Mouse (Mus musculus) G1E (cell line): ENCODE data around the gene Rasd2. TPM values are rescaled to one million over a fixed set of nuclear protein-coding genes. Genes with fewer than 3 reads are reported as not detected.

ENCODE experiments used
- ATAC-seq: 2 replicates; pipeline ENCODE4 v1.8.0; 2016; ENCODE audit warnings: mild to moderate bottlenecking; ENCODE audit not compliant: insufficient number of reproducible peaks, poor library complexity, low FRiP score, severe bottlenecking; ENCODE audit errors: extremely low read depth
- DNase-seq: peaks from one replicate; pipeline ENCODE4 v3.0.0; 2012; ENCODE audit warnings: low spot score
- H3K27me3 ChIP-seq: 2 replicates; pipeline ENCODE4 v1.6.1; 2012; ENCODE audit warnings: mild to moderate bottlenecking, low read length, inconsistent platforms; ENCODE audit not compliant: insufficient read depth
- H3K36me3 ChIP-seq: replicated peaks from 2 replicates; pipeline ENCODE3; 2012; ENCODE audit warnings: mild to moderate bottlenecking, inconsistent platforms
- H3K4me1 ChIP-seq: 2 replicates; pipeline ENCODE4 v1.6.1; 2012; ENCODE audit warnings: low read depth, low read length, inconsistent platforms, mixed read lengths; ENCODE audit not compliant: insufficient read depth
- H3K4me3 ChIP-seq: 2 replicates; pipeline ENCODE4 v1.5.1; 2012; ENCODE audit warnings: low read depth, mild to moderate bottlenecking, inconsistent platforms, low read length, moderate library complexity, mixed read lengths
- H3K9me3 ChIP-seq: replicated peaks from 2 replicates; pipeline ENCODE4 v1.6.1; 2012; ENCODE audit warnings: inconsistent platforms
- CTCF ChIP-seq: IDR thresholded peaks from 2 replicates; pipeline ENCODE4 v1.5.1; 2012; ENCODE audit warnings: low read depth, low read length, inconsistent platforms, mixed read lengths
- GATA1 ChIP-seq: IDR thresholded peaks from 2 replicates; pipeline ENCODE4 v1.6.1; 2012; ENCODE audit warnings: borderline replicate concordance, low read length, inconsistent platforms, mixed read lengths
- GATA2 ChIP-seq: IDR thresholded peaks from 2 replicates; pipeline ENCODE4 v1.6.1; 2012; ENCODE audit warnings: low read depth, low read length, inconsistent platforms, borderline replicate concordance
- POLR2AphosphoS5 ChIP-seq: IDR thresholded peaks from 2 replicates; pipeline ENCODE4 v1.6.1; 2012; ENCODE audit warnings: low read depth, low read length, inconsistent platforms; ENCODE audit not compliant: insufficient replicate concordance
- TAL1 ChIP-seq: conservative IDR thresholded peaks from 2 replicates; pipeline ENCODE4 v1.6.1; 2012; ENCODE audit warnings: low read depth, low read length, inconsistent platforms, mixed read lengths
- polyA plus RNA-seq: library from polyadenylated mRNA; stranded (reverse); fragments of >175 nt; gene quantifications from 2 replicates; pipeline ENCODE4 v1.2.3, GENCODE M21; 2012
- total RNA-seq, 2 experiments: library from RNA; stranded (forward) in 1 of 2; stranded (reverse) in 1 of 2; fragments of 200-1000 nt in 1 of 2; fragments of >200 nt in 1 of 2; fragmentation: Nextera tagmentation in 1 of 2; gene quantifications; 2 replicates each; pipeline ENCODE4 v1.2.3; 2014 to 2017

The Rasd2 gene
- total and polyA plus RNA-seq, 3 experiments, result 0.11 TPM; not detected in 2

- DNase-seq, result no peak
These were observed 20.3 kb downstream of the Rasd2 start for GRCm38 (mm10) chr8:75233915-75234554.

DNA sequence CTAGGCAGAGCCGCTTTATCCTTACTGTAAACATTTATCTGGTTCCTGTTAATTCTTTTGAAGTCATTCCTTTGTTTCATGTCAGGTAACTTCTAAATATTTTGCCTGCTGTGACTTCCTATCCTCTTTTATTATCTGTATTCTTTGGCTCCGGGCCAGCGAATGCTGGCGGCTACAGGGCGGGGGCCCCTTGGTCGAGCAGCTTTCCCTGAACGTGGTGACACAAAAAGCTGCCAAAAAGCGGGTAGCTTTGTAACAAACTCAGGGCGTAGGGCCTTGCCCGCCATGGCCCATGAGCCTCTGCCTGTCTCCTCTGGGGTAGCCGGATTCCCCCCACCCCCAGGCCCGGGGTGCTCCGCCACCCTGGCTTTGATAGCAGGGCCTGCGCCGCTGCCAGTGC lies 33.6 kb downstream of the Rasd2 start:
- Histone ChIP-seq H3K4me1 (no peaks in the 10 kb centered on the region), H3K4me3 (no peak overlapping the region), H3K36me3 (no peaks in the 10 kb centered on the region), H3K9me3 (no peaks in the 10 kb centered on the region), H3K27me3 (peaks cover 4% of the 10 kb centered on the region; the same call in 1 of the 2 replicates)
- ATAC-seq (no peak), DNase-seq (no peak)
- no peak for TF ChIP-seq TAL1

More at GRCm38 (mm10) chr8:75233915-75234554, 20.3 kb downstream of the Rasd2 start:
- Histone ChIP-seq H3K4me3 (no peak overlapping the region), H3K36me3 (no peaks in the 10 kb centered on the region), H3K27me3 (peaks cover 7% of the 10 kb centered on the region; the same call in 1 of the 2 replicates), H3K9me3 (no peaks in the 10 kb centered on the region), H3K4me1 (no peaks in the 10 kb centered on the region)
- no peak for TF ChIP-seq CTCF
- TF ChIP-seq GATA1, result no peak
- no peak for TF ChIP-seq GATA2
- TF ChIP-seq POLR2AphosphoS5, result no peak
- ATAC-seq, result no peak

GRCm38 (mm10) chr8:75249186-75249585 lies 35.4 kb downstream of the Rasd2 start:
- no peak for DNase-seq
- Histone ChIP-seq H3K27me3 (peaks cover 4% of the 10 kb centered on the region; the same call in 1 of the 2 replicates), H3K4me1 (no peaks in the 10 kb centered on the region), H3K36me3 (no peaks in the 10 kb centered on the region), H3K9me3 (no peaks in the 10 kb centered on the region), H3K4me3 (no peak overlapping the region)
- no peak for TF ChIP-seq TAL1
- ATAC-seq, result no peak

DNA sequence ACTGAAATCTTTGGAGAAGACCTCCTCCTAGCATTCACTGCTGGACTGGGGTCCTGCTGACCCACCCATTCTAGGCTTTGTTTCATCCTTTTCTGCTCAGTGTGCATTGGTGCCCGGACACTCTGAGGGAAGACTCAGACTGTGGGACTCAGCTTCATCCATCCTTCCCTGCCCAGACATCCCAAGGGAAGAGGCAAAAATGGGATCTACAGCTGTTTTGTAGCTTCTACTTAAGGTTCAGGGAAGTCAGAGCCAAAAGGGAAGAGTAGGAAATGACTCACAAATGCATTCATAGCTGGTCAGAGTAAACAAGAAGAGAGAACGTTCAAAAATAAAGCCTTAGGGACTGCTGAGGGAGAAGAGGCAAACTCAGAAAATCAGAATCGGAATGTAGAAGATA lies 40.3 kb downstream of the Rasd2 start:
- H3K4me1 ChIP-seq, result no peaks in the 10 kb centered on the region
- DNase-seq (no peak), ATAC-seq (no peak)
- H3K27me3 ChIP-seq, result no peaks in the 10 kb centered on the region
- no peaks in the 10 kb centered on the region for H3K9me3 ChIP-seq
- H3K4me3 ChIP-seq, result no peak overlapping the region
- no peaks in the 10 kb centered on the region for H3K36me3 ChIP-seq
- TF ChIP-seq GATA1 (no peak), CTCF (no peak), GATA2 (no peak), TAL1 (no peak), POLR2AphosphoS5 (no peak)

DNA sequence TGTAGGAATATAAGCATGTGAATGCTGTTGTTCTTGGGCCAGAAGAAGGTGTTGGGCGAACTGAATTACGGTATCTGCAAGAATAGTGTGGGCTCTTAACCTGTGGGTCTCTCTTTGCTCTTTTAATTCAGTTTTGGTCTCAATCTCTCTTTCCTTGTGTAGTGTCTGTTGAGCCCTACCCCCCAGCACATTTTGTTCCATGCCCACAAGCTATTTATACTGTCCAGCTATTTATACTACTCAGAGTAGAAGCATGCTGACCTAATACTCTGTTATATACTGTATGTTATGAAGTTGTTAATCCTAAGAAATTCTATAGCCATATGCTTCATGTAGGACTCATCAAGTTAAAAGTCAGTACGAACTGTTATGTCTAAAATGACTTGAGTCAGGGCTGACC lies 41.9 kb downstream of the Rasd2 start:
- no peak for TF ChIP-seq GATA1
- Histone ChIP-seq H3K9me3 (no peaks in the 10 kb centered on the region), H3K36me3 (no peaks in the 10 kb centered on the region), H3K4me3 (no peak overlapping the region), H3K27me3 (no peaks in the 10 kb centered on the region), H3K4me1 (no peaks in the 10 kb centered on the region)
- DNase-seq (no peak), ATAC-seq (no peak)

DNA sequence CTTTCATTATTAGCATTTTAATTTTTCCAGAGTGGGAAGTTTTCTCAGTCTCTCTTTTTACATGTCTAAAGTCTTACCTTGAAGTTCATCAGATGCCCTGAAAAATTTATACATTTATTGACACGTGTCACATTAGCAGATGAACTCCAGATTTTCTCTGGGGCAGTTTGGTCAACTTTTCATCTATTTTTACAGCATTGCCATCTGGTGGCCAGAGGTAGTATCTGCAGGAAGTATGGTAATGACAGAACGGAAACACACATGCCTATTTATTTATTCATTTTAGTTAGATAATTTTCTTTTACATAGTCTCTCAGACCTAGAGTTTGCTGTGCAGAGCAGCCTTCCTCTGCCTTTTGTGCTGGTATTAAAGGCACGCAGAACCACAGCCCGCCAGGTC lies 58.4 kb downstream of the Rasd2 start:
- DNase-seq, result peak; percentile 13
- Histone ChIP-seq H3K4me1 (no peaks in the 10 kb centered on the region), H3K4me3 (no peak overlapping the region), H3K36me3 (no peaks in the 10 kb centered on the region), H3K9me3 (peaks cover 6% of the 10 kb centered on the region), H3K27me3 (no peaks in the 10 kb centered on the region)
- ATAC-seq, result peak; percentile 40; the same call in 1 of the 2 replicates
- TF ChIP-seq GATA2, result no peak
- TF ChIP-seq CTCF, result no peak
- TF ChIP-seq GATA1, result no peak
- no peak for TF ChIP-seq TAL1
- TF ChIP-seq POLR2AphosphoS5, result no peak

Other genes starting within 250 kb of the Rasd2 start
- 52.1 and 67.0 TPM in 2 replicates for gene Hmgxb4, start 220.6 kb upstream of the Rasd2 start, total RNA-seq (2014; fragmentation: Nextera tagmentation)
- 38.3 and 43.5 TPM in 2 replicates for gene Hmgxb4, start 220.6 kb upstream of the Rasd2 start, total RNA-seq (2017)
- gene Hmgxb4, start 220.6 kb upstream of the Rasd2 start, polyA plus RNA-seq, result 14.8 and 16.1 TPM in 2 replicates
- gene Tom1, start 180.2 kb upstream of the Rasd2 start, total RNA-seq (2014; fragmentation: Nextera tagmentation), result 42.6 and 55.8 TPM in 2 replicates
- gene Tom1, start 180.2 kb upstream of the Rasd2 start, total RNA-seq (2017), result 27.7 and 29.4 TPM in 2 replicates
- 15.4 and 17.4 TPM in 2 replicates for gene Tom1, start 180.2 kb upstream of the Rasd2 start, polyA plus RNA-seq
- 8.8 and 13.0 TPM in 2 replicates for gene Hmox1, start 120.3 kb upstream of the Rasd2 start, total RNA-seq (2014; fragmentation: Nextera tagmentation)
- 37.9 and 42.0 TPM in 2 replicates for gene Hmox1, start 120.3 kb upstream of the Rasd2 start, total RNA-seq (2017)
- 11.2 and 14.0 TPM in 2 replicates for gene Hmox1, start 120.3 kb upstream of the Rasd2 start, polyA plus RNA-seq
- gene Mcm5, start 104.4 kb upstream of the Rasd2 start, total RNA-seq (2014; fragmentation: Nextera tagmentation), result 89.6 and 93.3 TPM in 2 replicates
- 302 and 305 TPM in 2 replicates for gene Mcm5, start 104.4 kb upstream of the Rasd2 start, total RNA-seq (2017)
- gene Mcm5, start 104.4 kb upstream of the Rasd2 start, polyA plus RNA-seq, result 116 and 123 TPM in 2 replicates
- not detected in 2 replicates for gene Gm10358, start 192.6 kb downstream of the Rasd2 start, total RNA-seq (2014; fragmentation: Nextera tagmentation)
- 0.27 TPM in 1 of 2 replicates, not detected in the other for gene Gm10358, start 192.6 kb downstream of the Rasd2 start, total RNA-seq (2017)
- gene Gm10358, start 192.6 kb downstream of the Rasd2 start, polyA plus RNA-seq, result 0.09 TPM in 1 of 2 replicates, not detected in the other
- not detected in 2 replicates for gene Iqcm, start 234.8 kb downstream of the Rasd2 start, total RNA-seq (2014; fragmentation: Nextera tagmentation)
- gene Iqcm, start 234.8 kb downstream of the Rasd2 start, total RNA-seq (2017), result not detected in 2 replicates
- not detected in 2 replicates for gene Iqcm, start 234.8 kb downstream of the Rasd2 start, polyA plus RNA-seq